Mouse (Mus musculus) liver, adult 2 months (tissue): ENCODE results near the gene Nudt5. TPM values are rescaled to one million over a fixed set of nuclear protein-coding genes. Genes with fewer than 3 reads are reported as not detected.
A peak's percentile ranks its signal among the peaks of the same experiment; 100 is the strongest.

ENCODE experiments used
- DNase-seq: peaks from one replicate; pipeline ENCODE4 v3.0.0-alpha.2; 2011; ENCODE audit warnings: low read depth, low spot score; ENCODE audit errors: extremely low read depth
- H3K27ac ChIP-seq: fragments of 200-500 bp; replicated peaks from 2 replicates; pipeline ENCODE4 v1.5.1; 2012; ENCODE audit warnings: low read depth, mild to moderate bottlenecking, control low read depth, inconsistent platforms, low read length; ENCODE audit not compliant: insufficient read depth
- H3K27me3 ChIP-seq: fragments of 200-500 bp; 2 replicates; pipeline ENCODE4 v1.6.1; 2012; ENCODE audit warnings: mild to moderate bottlenecking, moderate library complexity, low read length, inconsistent platforms; ENCODE audit not compliant: control insufficient read depth, insufficient read depth
- H3K36me3 ChIP-seq: fragments of 200-500 bp; 2 replicates; pipeline ENCODE4 v1.6.1; 2012; ENCODE audit warnings: low read length, inconsistent platforms; ENCODE audit not compliant: control insufficient read depth, insufficient read depth
- H3K4me1 ChIP-seq: fragments of 200-500 bp; 2 replicates; pipeline ENCODE4 v1.6.1; 2011; ENCODE audit warnings: low read length; ENCODE audit not compliant: control insufficient read depth, insufficient read depth
- H3K4me3 ChIP-seq: fragments of 200-500 bp; 2 replicates; pipeline ENCODE4 v1.5.1; 2011; ENCODE audit warnings: low read depth, mild to moderate bottlenecking, control low read depth, low read length, moderate library complexity; ENCODE audit not compliant: insufficient read depth
- H3K79me2 ChIP-seq: fragments of 200-500 bp; 2 replicates; pipeline ENCODE4 v1.6.1; 2012; ENCODE audit warnings: inconsistent platforms, mild to moderate bottlenecking, low read length, moderate library complexity; ENCODE audit not compliant: control insufficient read depth, insufficient read depth
- H3K9ac ChIP-seq: fragments of 200-500 bp; 2 replicates; pipeline ENCODE4 v1.6.1; 2012; ENCODE audit warnings: low read depth, mild to moderate bottlenecking, control low read depth, inconsistent platforms, low read length
- CTCF ChIP-seq: fragments of 200-500 bp; IDR thresholded peaks from 2 replicates; pipeline ENCODE4 v1.5.1; 2011; ENCODE audit warnings: low read depth, low read length, control low read depth
- POLR2A ChIP-seq: fragments of 200-500 bp; IDR thresholded peaks from 2 replicates; pipeline ENCODE4 v1.6.1; 2011; ENCODE audit warnings: low read length, control low read depth; ENCODE audit not compliant: insufficient read depth; ENCODE audit errors: extremely low read depth
- WGBS: fragments of 180-500 bp; shearing (Covaris S2); methylation state at CpG from one replicate; pipeline ENCODE4 v1.1.7; 2018; 5-methylcytosine and 5-hydroxymethylcytosine counted together
- polyA plus RNA-seq: library from polyadenylated mRNA; depleted of rRNA; stranded (reverse); fragments of >200 nt; gene quantifications from 2 replicates; pipeline ENCODE4 v1.2.3, GENCODE M21; 2012
- total RNA-seq: library from RNA; depleted of rRNA; stranded (reverse); fragments of >200 nt; gene quantifications from 2 replicates; pipeline ENCODE4 v1.2.3, GENCODE M21; 2014

Gene Nudt5
- total and polyA plus RNA-seq, 2 experiments: 5.2 to 13.9 TPM

- Histone ChIP-seq H3K27me3 (no peaks in the 10 kb centered on the region), H3K27ac (no peak overlapping the region), H3K9ac (no peak overlapping the region), H3K36me3 (peaks cover 4% of the 10 kb centered on the region; the same call in 1 of the 2 replicates), H3K4me1 (no peaks in the 10 kb centered on the region; the same call in 1 of the 2 replicates), H3K4me3 (peak overlapping the region; percentile 83; the same call in 1 of the 2 replicates), H3K79me2 (peaks cover 14% of the 10 kb centered on the region; the same call in 1 of the 2 replicates)
- TF ChIP-seq POLR2A (no peak), CTCF (no peak)
- WGBS: 9% methylated on average over 4 of the region's 4 CpGs
- no peak for DNase-seq
These were observed 1.0 kb downstream of the Nudt5 start for GRCm38 (mm10) chr2:5845826-5846225.

GRCm38 (mm10) chr2:5851116-5851515 lies 6.3 kb downstream of the Nudt5 start:
- peaks cover 23% of the 10 kb centered on the region; the same call in 1 of the 2 replicates for H3K79me2 ChIP-seq

GRCm38 (mm10) chr2:5851866-5852265 lies 7.0 kb downstream of the Nudt5 start:
- no peaks in the 10 kb centered on the region; the same call in 1 of the 2 replicates for H3K4me1 ChIP-seq
- peaks cover 21% of the 10 kb centered on the region; the same call in 1 of the 2 replicates for H3K79me2 ChIP-seq
- no peak overlapping the region for H3K9ac ChIP-seq
- H3K27ac ChIP-seq: no peak overlapping the region
- WGBS: 50% methylated on average over 5 of the region's 5 CpGs
- no peaks in the 10 kb centered on the region for H3K27me3 ChIP-seq
- no peak for DNase-seq
- peaks cover 6% of the 10 kb centered on the region; the same call in 1 of the 2 replicates for H3K36me3 ChIP-seq
- TF ChIP-seq POLR2A: no peak
- no peak for TF ChIP-seq CTCF
- no peak overlapping the region for H3K4me3 ChIP-seq

More at GRCm38 (mm10) chr2:5851116-5851515, 6.3 kb downstream of the Nudt5 start:
- H3K36me3 ChIP-seq: peaks cover 6% of the 10 kb centered on the region; the same call in 1 of the 2 replicates
- no peak overlapping the region for H3K27ac ChIP-seq
- WGBS: 58% methylated on average over 9 of the region's 9 CpGs
- H3K4me1 ChIP-seq: no peaks in the 10 kb centered on the region; the same call in 1 of the 2 replicates
- no peaks in the 10 kb centered on the region for H3K27me3 ChIP-seq
- H3K4me3 ChIP-seq: no peak overlapping the region
- H3K9ac ChIP-seq: no peak overlapping the region
- TF ChIP-seq CTCF (no peak), POLR2A (no peak)
- DNase-seq: peak; percentile 75

- no peak for DNase-seq
- Histone ChIP-seq H3K9ac (no peak within 1 kb of the TSS), H3K4me3 (no peak within 1 kb of the TSS), H3K27me3 (no peaks in the 10 kb centered on the region), H3K27ac (no peak within 1 kb of the TSS), H3K36me3 (peaks cover 29% of the 10 kb centered on the region), H3K4me1 (peaks cover 3% of the 10 kb centered on the region), H3K79me2 (no peaks in the 10 kb centered on the region)
- 96% methylated on average over 3 of the region's 3 CpGs for WGBS
- TF ChIP-seq CTCF (no peak), POLR2A (no peak)
These were observed 18.0 kb downstream of the Nudt5 start, which contains the start of gene Gm13199 for GRCm38 (mm10) chr2:5862834-5863233. Gene Gm13199, minus strand, starts transcription at chr2:5862934.

GRCm38 (mm10) chr2:5867681-5868080 lies 22.9 kb downstream of the Nudt5 start:
- WGBS: 9% methylated on average over 2 of the region's 2 CpGs

GRCm38 (mm10) chr2:5869746-5870145 lies 24.9 kb downstream of the Nudt5 start:
- WGBS: 65% methylated on average over 5 of the region's 5 CpGs
- Histone ChIP-seq H3K36me3 (peaks cover 22% of the 10 kb centered on the region), H3K79me2 (no peaks in the 10 kb centered on the region)

More at GRCm38 (mm10) chr2:5867681-5868080, 22.9 kb downstream of the Nudt5 start:
- DNase-seq: peak; percentile 91
- no peak overlapping the region for H3K4me3 ChIP-seq
- H3K9ac ChIP-seq: 0 out of 2 replicates have a peak overlapping the region, but pooled peaks have one; percentile 2
- TF ChIP-seq POLR2A (no peak), CTCF (no peak)
- H3K27ac ChIP-seq: peak overlapping the region; percentile 60; the same call in 1 of the 2 replicates
- H3K27me3 ChIP-seq: no peaks in the 10 kb centered on the region
- no peaks in the 10 kb centered on the region for H3K79me2 ChIP-seq
- H3K4me1 ChIP-seq: peaks cover 5% of the 10 kb centered on the region
- peaks cover 23% of the 10 kb centered on the region for H3K36me3 ChIP-seq

More at GRCm38 (mm10) chr2:5869746-5870145, 24.9 kb downstream of the Nudt5 start:
- TF ChIP-seq CTCF: no peak
- no peak for TF ChIP-seq POLR2A
- Histone ChIP-seq H3K9ac (no peak overlapping the region), H3K4me3 (no peak overlapping the region), H3K27me3 (no peaks in the 10 kb centered on the region), H3K4me1 (peaks cover 5% of the 10 kb centered on the region), H3K27ac (no peak overlapping the region)
- DNase-seq: peak; percentile 58
